Comparison of ENCODE assay signal across 8 mouse cellular contexts in genomic region chr1:135699892-135700291, GRCm38 (mm10). TPM values are rescaled to one million over a fixed set of nuclear protein-coding genes. Genes with fewer than 3 reads are reported as not detected.
A peak's percentile ranks its signal among the peaks of the same experiment; 100 is the strongest.
DNase-seq lines count a peak whose midpoint lies in the region; ATAC-seq and TF ChIP-seq lines count a peak whose summit lies in the region.

No protein-coding gene starts in this region.

- no peak for DNase-seq in heart, postnatal 10 days
- DNase-seq in stomach, postnatal 0 days (ENCODE audit: low spot score) = no peak
- no peak for DNase-seq in frontal cortex, postnatal 36 days (ENCODE audit: low spot score in 2 of 2)
- DNase-seq in yolk sac, embryonic 10.5 days (ENCODE audit: low spot score) = no peak
- DNase-seq in thymus, postnatal 14 days = no peak

- H3K4me1 ChIP-seq in heart, embryonic 12.5 days (replicated peaks) = peaks cover 34% of the 10 kb centered on the region
- H3K4me1 ChIP-seq in stomach, embryonic 15.5 days = peaks cover 16% of the 10 kb centered on the region
- peaks cover 7% of the 10 kb centered on the region; the same call in 1 of the 2 replicates for H3K4me1 ChIP-seq in stomach, postnatal 0 days (replicated peaks; ENCODE audit: control insufficient read depth, insufficient read depth)
- peaks cover 32% of the 10 kb centered on the region for H3K4me1 ChIP-seq in liver, embryonic 12.5 days

- H3K27me3 ChIP-seq in heart, embryonic 12.5 days (replicated peaks) = no peaks in the 10 kb centered on the region
- no peaks in the 10 kb centered on the region for H3K27me3 ChIP-seq in stomach, embryonic 15.5 days (replicated peaks)
- H3K27me3 ChIP-seq in stomach, postnatal 0 days (ENCODE audit: control insufficient read depth, insufficient read depth, low read length) = no peaks in the 10 kb centered on the region
- peaks cover 17% of the 10 kb centered on the region for H3K27me3 ChIP-seq in liver, embryonic 12.5 days (replicated peaks)

- no peak for ATAC-seq in heart, embryonic 12.5 days (ENCODE audit: insufficient number of reproducible peaks, low FRiP score)
- no peak for ATAC-seq in stomach, embryonic 15.5 days (ENCODE audit: insufficient read depth, low FRiP score, low read depth)
- ATAC-seq in stomach, postnatal 0 days (ENCODE audit: low FRiP score, low TSS enrichment) = no peak
- ATAC-seq in liver, embryonic 12.5 days = no peak

- peak overlapping the region; percentile 49; the same call in 1 of the 2 replicates for H3K9ac ChIP-seq in heart, embryonic 12.5 days
- H3K9ac ChIP-seq in stomach, embryonic 15.5 days = no peak overlapping the region
- H3K9ac ChIP-seq in stomach, postnatal 0 days (ENCODE audit: low read length) = no peak overlapping the region
- no peak overlapping the region for H3K9ac ChIP-seq in liver, embryonic 12.5 days

- no peak overlapping the region for H3K4me3 ChIP-seq in heart, embryonic 12.5 days
- no peak overlapping the region for H3K4me3 ChIP-seq in stomach, embryonic 15.5 days (replicated peaks)
- H3K4me3 ChIP-seq in stomach, postnatal 0 days (ENCODE audit: low read depth, low read length) = no peak overlapping the region
- no peak overlapping the region for H3K4me3 ChIP-seq in liver, embryonic 12.5 days

- no peaks in the 10 kb centered on the region for H3K9me3 ChIP-seq in heart, embryonic 12.5 days (replicated peaks)
- no peaks in the 10 kb centered on the region for H3K9me3 ChIP-seq in stomach, embryonic 15.5 days
- no peaks in the 10 kb centered on the region for H3K9me3 ChIP-seq in stomach, postnatal 0 days (ENCODE audit: control insufficient read depth, low read length)
- H3K9me3 ChIP-seq in liver, embryonic 12.5 days (replicated peaks) = no peaks in the 10 kb centered on the region

- 44% methylated on average over 2 of the region's 2 CpGs for WGBS in heart, embryonic 12.5 days
- 48% methylated on average over 2 of the region's 2 CpGs for WGBS in stomach, embryonic 15.5 days
- 40% methylated on average over 2 of the region's 2 CpGs for WGBS in stomach, postnatal 0 days
- WGBS in liver, embryonic 12.5 days (ENCODE audit: insufficient replicate concordance) = 40% methylated on average over 2 of the region's 2 CpGs

- intact Hi-C loops in heart, postnatal 10 days (cut with DNase I) = loop anchor here (1.0 to 10.0 kb wide), 4 partner anchors 30 to 545 kb away; no protein-coding TSS in a partner anchor

- no peak overlapping the region for H3K27ac ChIP-seq in heart, embryonic 12.5 days (ENCODE audit: poor library complexity, severe bottlenecking)
- no peak overlapping the region for H3K27ac ChIP-seq in stomach, embryonic 15.5 days
- no peak overlapping the region for H3K27ac ChIP-seq in stomach, postnatal 0 days (replicated peaks)
- H3K27ac ChIP-seq in liver, embryonic 12.5 days = no peak overlapping the region

- no peak for TF ChIP-seq CTCF in stomach, postnatal 0 days (IDR thresholded peaks at IDR 0.05; ENCODE audit: low read depth)

- no peaks in the 10 kb centered on the region for H3K36me3 ChIP-seq in heart, embryonic 12.5 days
- no peaks in the 10 kb centered on the region for H3K36me3 ChIP-seq in stomach, embryonic 15.5 days
- H3K36me3 ChIP-seq in stomach, postnatal 0 days (ENCODE audit: control insufficient read depth, insufficient read depth, low read length) = no peaks in the 10 kb centered on the region
- no peaks in the 10 kb centered on the region for H3K36me3 ChIP-seq in liver, embryonic 12.5 days

- TF ChIP-seq EP300 in stomach, postnatal 0 days (optimal IDR thresholded peaks at IDR 0.05) = no peak

- peak overlapping the region; percentile 71 for H3K4me2 ChIP-seq in heart, embryonic 12.5 days
- peak overlapping the region; percentile 74; the same call in 1 of the 2 replicates for H3K4me2 ChIP-seq in stomach, embryonic 15.5 days
- H3K4me2 ChIP-seq in stomach, postnatal 0 days (replicated peaks; ENCODE audit: low read depth) = no peak overlapping the region
- peak overlapping the region; percentile 62; the same call in 1 of the 2 replicates for H3K4me2 ChIP-seq in liver, embryonic 12.5 days

RNA-seq across cellular contexts. Expression of gene Csrp1, which starts 20.0 kb away (rescaled TPM):
- 266 and 270 TPM in 2 replicates for polyA plus RNA-seq in heart, embryonic 12.5 days (2016; fragmentation: Nextera tagmentation; extraction: Ambion mirVana)
- total RNA-seq in heart, postnatal 10 days (2021) = 100 to 1,000 TPM; 107 to 117 TPM
- polyA plus RNA-seq in stomach, embryonic 15.5 days (2015; fragmentation: Nextera tagmentation; extraction: Ambion mirVana) = 225 and 236 TPM in 2 replicates
- 418 and 496 TPM in 2 replicates for polyA plus RNA-seq in stomach, postnatal 0 days (2015; fragmentation: Nextera tagmentation; extraction: Ambion mirVana)
- polyA plus RNA-seq in liver, embryonic 12.5 days (2016; fragmentation: Nextera tagmentation; extraction: Ambion mirVana) = 56.2 and 60.7 TPM in 2 replicates
